Mouse (Mus musculus) lung, adult 2 months (tissue): Measurements from ENCODE around the gene Atg9b. TPM values are rescaled to one million over a fixed set of nuclear protein-coding genes. Genes with fewer than 3 reads are reported as not detected.
A peak's percentile ranks its signal among the peaks of the same experiment; 100 is the strongest.

Experiments used
- DNase-seq: peaks from one replicate; pipeline ENCODE4 v3.0.0; 2022
- H3K4me1 ChIP-seq: fragments of 200-500 bp; 2 replicates; pipeline ENCODE4 v1.6.1; 2011; ENCODE audit warnings: low read length; ENCODE audit not compliant: control insufficient read depth, insufficient read depth
- H3K4me3 ChIP-seq: fragments of 200-500 bp; replicated peaks from 2 replicates; pipeline ENCODE3; 2011; ENCODE audit warnings: low read depth, mild to moderate bottlenecking, control low read depth, low read length; ENCODE audit errors: extremely low read depth
- CTCF ChIP-seq: fragments of 200-500 bp; IDR thresholded peaks from 2 replicates; pipeline ENCODE4 v1.5.1; 2011; ENCODE audit warnings: mild to moderate bottlenecking, low read length, control low read depth; ENCODE audit not compliant: insufficient read depth
- POLR2A ChIP-seq: fragments of 200-500 bp; IDR thresholded peaks from 2 replicates; pipeline ENCODE4 v1.6.1; 2011; ENCODE audit warnings: low read depth, mild to moderate bottlenecking, control low read depth, low read length, borderline replicate concordance; ENCODE audit errors: extremely low read depth
- WGBS: fragments of 180-500 bp; shearing (Covaris S2); methylation state at CpG from one replicate; pipeline ENCODE4 v1.1.7; 2018; 5-methylcytosine and 5-hydroxymethylcytosine counted together
- polyA plus RNA-seq: library from polyadenylated mRNA; depleted of rRNA; stranded (reverse); fragments of >200 nt; gene quantifications from 2 replicates; pipeline ENCODE4 v1.2.3, GENCODE M21; 2012

Gene Atg9b
- polyA plus RNA-seq, 1 experiment: 9.7 TPM

DNA sequence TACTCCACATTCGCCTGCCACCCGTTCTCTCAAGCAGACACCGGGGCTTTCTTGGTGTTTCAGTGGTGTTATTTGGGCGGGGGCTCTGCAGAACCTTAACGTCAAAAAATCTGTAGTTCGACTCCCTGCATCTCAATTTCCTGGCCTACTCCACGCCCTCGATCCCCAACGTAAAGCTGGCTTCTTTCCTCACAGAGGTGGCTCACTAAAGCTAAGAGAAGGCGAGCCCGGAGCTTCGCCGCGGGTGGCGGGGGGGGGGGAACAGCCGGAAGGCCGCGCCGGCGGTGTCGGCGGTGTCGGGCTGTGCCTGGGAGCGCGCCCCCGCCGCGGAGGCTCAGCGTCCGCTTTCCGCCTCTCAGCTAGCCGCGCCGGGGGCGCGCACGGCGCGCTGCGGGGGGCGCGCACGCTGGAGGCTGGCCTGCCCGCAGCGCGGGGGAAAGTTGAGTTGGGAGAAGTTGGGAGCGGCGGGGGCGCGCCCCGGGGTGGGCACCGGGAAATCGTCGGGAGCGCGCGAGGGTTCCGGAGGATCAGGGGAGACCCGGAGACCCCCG lies 33.0 kb upstream of the Atg9b start:
- WGBS: under 1% methylated on average over 55 of the region's 60 CpGs
- H3K4me1 ChIP-seq: peaks cover 17% of the 10 kb centered on the region
- TF ChIP-seq POLR2A: peak; percentile 58; the same call in 1 of the 2 replicates
- TF ChIP-seq CTCF: no peak
- peak overlapping the region; percentile 88 for H3K4me3 ChIP-seq
- DNase-seq: peak; percentile 65

DNA sequence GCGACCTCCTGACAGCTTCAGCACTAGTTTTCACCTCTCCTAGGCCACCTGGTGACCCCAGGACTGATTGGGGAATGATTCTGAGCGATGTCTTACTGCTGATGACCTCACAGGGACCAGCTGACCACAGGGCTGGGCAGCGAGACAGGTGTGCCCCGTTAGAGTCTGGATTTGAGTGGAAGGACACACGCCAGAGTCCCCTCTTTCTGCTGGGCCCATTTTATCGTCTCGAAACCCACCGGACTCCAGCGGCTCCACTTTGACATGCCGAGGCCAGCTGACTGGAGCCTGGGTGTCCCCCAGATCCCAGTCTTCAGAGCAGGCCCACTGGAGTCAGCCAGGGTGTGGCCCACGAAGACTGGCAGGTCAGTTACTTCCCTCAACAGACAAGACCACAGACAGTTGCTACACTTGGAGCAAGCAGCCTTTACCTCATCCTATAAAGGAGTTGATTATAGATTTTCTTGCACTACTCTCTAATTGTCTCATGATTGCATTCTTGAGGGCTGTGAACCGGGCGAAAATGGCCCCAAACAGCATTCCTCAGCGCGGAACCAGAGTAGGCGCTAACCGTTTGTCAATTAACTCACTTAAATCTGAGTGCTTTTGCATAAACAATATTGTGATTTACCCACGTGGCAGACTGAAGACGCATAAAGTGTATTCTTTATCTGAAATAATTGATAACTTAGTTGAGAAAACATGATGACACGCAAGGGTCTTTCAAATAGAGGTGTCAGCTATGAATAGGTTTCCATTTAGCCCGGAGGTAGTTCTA lies 32.2 kb upstream of the Atg9b start:
- Histone ChIP-seq H3K4me3 (peak overlapping the region; percentile 88), H3K4me1 (peaks cover 17% of the 10 kb centered on the region)
- DNase-seq: no peak
- no peak for TF ChIP-seq POLR2A
- no peak for TF ChIP-seq CTCF
- 6% methylated on average over 21 of the region's 21 CpGs for WGBS

DNA sequence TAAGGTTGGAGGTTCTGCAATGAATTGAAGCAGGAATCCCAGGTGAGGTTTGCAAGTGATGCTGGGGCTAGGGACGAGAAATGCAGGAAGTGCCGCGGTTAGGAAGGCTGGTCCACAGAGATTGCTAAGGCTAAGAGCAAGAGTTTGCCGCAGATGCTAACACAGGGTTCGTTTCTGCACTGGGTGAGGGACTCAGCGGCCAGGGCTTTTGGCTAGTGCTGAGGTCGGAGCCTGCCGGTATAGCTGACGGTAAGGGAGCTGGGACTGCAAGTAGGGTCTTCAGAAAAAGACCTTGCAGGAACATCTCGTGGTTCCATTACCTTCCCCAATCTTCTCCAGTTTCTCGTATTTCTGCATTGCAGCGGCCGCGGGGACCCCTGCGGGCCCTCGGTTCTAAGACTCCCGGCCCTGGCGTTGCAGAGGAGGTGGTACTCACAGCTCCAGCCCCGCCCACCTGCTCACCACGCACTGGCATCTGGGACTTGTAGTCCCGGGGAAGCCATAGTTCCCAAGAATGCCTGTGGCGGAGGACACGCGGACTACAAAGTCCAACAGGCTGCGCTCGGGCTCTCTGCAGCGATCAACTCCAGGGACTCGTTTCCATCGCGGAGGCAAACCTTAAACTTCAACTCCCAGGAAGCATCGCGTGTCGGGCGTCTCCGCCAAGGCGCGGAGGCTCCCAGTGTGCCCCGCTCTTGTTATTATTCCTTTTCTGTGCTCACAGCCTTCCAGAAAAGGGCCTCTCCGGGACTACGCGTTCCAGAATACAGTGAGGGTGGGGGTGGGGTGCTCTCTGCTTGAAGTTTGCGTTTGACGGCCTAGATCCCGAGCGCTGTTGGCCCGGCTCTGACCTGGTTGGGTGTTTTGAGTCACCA lies 31.4 kb upstream of the Atg9b start, which contains the start of the genes Cdk5 and Slc4a2:
TSS of gene Cdk5 (minus strand) at position 402 of the 875 bp plus-strand sequence.
TSS of gene Slc4a2 (plus strand) at position 709 of the 875 bp plus-strand sequence.
- TF ChIP-seq CTCF (no peak), POLR2A (peak; percentile 84; the same call in 1 of the 2 replicates)
- WGBS: under 1% methylated on average over 46 of the region's 46 CpGs
- Histone ChIP-seq H3K4me1 (peaks cover 17% of the 10 kb centered on the region), H3K4me3 (peak within 1 kb of the TSS; percentile 88)
- peak; percentile 97 for DNase-seq

DNA sequence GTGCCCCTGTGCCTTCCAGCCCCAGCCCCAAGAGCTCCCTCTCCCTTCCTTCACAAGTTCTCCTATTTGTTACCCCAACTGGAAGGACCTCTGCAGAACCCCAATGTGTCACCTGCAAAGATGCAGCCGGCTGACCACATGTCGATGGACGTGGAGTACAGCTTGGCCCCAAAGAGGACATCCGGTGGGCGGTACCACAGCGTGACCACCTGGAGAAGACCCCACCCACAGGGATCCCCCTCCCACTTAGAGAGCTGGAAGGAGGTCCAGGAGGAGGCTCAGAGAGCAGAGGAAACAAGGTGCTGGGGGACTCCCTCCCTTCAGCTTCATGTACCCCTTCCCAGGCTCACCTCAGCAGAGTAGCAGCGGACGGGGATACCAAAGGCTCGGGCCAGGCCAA lies 28.4 kb upstream of the Atg9b start:
- Histone ChIP-seq H3K4me1 (peaks cover 5% of the 10 kb centered on the region), H3K4me3 (no peak overlapping the region)
- WGBS: 90% methylated on average over 9 of the region's 9 CpGs
- no peak for DNase-seq
- TF ChIP-seq POLR2A (no peak), CTCF (no peak)

DNA sequence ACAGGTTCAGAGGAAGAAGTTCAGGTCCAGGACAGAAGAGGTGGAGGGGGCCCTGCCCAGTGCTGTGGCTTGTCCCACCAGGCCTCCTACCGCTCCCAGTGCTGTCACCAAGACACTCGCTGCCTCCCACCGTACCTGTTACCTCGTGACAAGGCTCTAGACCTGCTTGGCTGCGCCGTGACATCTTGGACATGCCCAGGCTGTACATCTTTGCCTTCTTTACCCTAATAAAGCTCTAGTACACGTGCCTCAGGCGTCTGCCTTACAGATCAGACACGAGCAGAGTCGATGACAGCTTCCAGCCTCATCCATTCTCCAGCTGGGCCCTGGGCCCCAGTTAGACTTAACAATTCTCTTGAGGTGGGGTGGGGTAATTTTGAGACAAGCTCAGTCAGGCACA lies 25.6 kb upstream of the Atg9b start:
- Histone ChIP-seq H3K4me1 (peaks cover under 1% of the 10 kb centered on the region), H3K4me3 (no peak overlapping the region)
- DNase-seq: no peak
- TF ChIP-seq CTCF (no peak), POLR2A (no peak)
- 90% methylated on average over 10 of the region's 10 CpGs for WGBS

DNA sequence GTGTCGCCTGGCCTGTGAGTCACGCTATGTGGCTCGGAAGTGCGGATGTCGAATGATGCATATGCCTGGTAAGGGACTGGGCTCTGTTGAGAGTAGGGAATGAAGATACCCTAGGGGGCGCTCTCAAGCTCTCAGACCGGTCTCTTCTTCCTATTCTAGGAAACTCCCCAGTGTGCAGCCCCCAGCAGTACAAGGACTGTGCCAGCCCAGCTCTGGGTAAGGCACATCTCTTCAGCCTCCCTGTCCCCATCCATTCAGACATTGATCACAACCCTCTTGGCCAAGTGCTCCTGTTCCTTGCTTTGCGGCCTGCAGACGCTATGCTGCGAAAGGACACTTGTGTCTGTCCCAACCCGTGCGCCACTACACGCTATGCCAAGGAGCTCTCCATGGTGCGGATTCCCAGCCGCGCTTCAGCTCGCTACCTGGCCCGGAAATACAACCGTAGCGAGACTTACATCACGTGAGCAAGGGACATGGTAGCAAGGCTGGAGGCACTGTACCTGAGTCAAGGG lies 24.3 kb upstream of the Atg9b start:
- TF ChIP-seq CTCF (peak; percentile 52; the same call in 1 of the 2 replicates), POLR2A (0 out of 2 replicates have a peak, but pooled peaks have one; percentile 22)
- no peaks in the 10 kb centered on the region; the same call in 1 of the 2 replicates for H3K4me1 ChIP-seq
- 5% methylated on average over 21 of the region's 21 CpGs for WGBS
- peak; percentile 70 for DNase-seq
- peak overlapping the region; percentile 4 for H3K4me3 ChIP-seq

DNA sequence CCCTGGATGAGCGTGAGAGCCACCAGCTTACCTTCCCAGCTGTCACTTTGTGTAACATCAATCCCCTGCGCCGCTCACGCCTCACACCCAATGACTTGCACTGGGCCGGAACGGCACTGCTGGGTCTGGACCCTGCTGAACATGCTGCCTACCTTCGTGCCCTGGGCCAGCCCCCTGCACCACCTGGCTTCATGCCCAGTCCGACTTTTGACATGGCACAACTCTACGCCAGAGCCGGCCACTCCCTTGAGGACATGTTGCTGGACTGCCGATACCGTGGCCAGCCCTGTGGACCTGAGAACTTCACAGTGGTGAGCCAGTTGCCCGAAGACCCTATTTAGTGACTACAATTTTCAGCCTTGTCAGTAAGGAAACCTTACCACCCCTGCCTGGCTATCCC lies 22.0 kb upstream of the Atg9b start:
- H3K4me1 ChIP-seq: no peaks in the 10 kb centered on the region; the same call in 1 of the 2 replicates
- WGBS: 73% methylated on average over 13 of the region's 13 CpGs
- H3K4me3 ChIP-seq: no peak overlapping the region
- DNase-seq: no peak
- no peak for TF ChIP-seq POLR2A
- TF ChIP-seq CTCF: no peak

DNA sequence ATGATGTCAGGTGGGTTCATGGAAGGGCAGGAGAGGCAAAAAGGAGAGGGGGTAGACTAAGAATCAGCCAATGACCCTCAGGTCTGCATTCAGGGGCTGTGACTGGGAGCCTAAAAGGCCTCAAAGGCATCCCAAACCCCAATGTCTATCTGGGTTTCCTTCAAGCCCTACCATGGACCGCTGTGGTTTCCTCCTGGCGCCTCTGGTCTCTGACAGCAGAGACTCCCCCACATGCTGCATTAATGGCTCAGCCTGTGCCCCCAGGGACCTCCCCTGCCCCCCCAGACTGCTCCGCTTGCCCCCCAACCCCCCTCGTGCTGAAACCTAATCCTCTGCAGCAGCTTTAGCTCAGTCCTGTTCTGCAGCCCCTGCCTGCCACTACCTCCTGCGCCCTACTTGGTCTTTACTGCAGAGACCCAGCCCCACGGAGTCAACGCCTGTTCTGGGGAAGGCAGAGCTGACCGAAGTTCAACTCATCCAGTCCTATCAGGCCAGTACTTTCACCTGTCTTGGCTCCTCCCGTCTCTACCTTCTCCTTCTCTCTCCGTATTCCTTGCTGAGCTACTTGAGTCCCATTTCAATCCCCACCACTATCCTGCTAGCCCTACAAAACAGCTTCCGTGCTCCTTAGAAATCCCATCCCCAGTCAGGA lies 21.2 kb upstream of the Atg9b start, which contains the start of gene Asic3:
TSS of gene Asic3 (plus strand) at position 351 of the 652 bp plus-strand sequence.
- no peaks in the 10 kb centered on the region; the same call in 1 of the 2 replicates for H3K4me1 ChIP-seq
- H3K4me3 ChIP-seq: no peak within 1 kb of the TSS
- TF ChIP-seq POLR2A (no peak), CTCF (no peak)
- no peak for DNase-seq
- 46% methylated on average over 11 of the region's 11 CpGs for WGBS
